Mouse (Mus musculus) ES-E14 (cell line): ENCODE measurements around the gene Fbxo39. TPM values are rescaled to one million over a fixed set of nuclear protein-coding genes. Genes with fewer than 3 reads are reported as not detected.
A peak's percentile ranks its signal among the peaks of the same experiment; 100 is the strongest.

Experiments
- DNase-seq: peaks from one replicate; pipeline ENCODE4 v3.0.0-alpha.2; 2013; ENCODE audit warnings: low read depth, low spot score
- H3K27ac ChIP-seq: 2 replicates; pipeline ENCODE4 v1.5.1; 2012; ENCODE audit warnings: low read depth, mild to moderate bottlenecking, low read length, moderate library complexity, mixed read lengths; ENCODE audit not compliant: poor library complexity, insufficient read depth, severe bottlenecking
- H3K36me3 ChIP-seq: 2 replicates; pipeline ENCODE4 v1.6.1; 2012; ENCODE audit warnings: mild to moderate bottlenecking, low read length, moderate library complexity, mixed read lengths; ENCODE audit not compliant: control insufficient read depth, poor library complexity, insufficient read depth, severe bottlenecking
- H3K4me1 ChIP-seq, 2 experiments: fragments of 150-350 bp in 1 of 2; sonication (generic) in 1 of 2; 2 replicates each; pipeline ENCODE4 v1.6.1; 2012; ENCODE audit warnings: low read length in 2 of 2, mild to moderate bottlenecking in 1 of 2, mixed read lengths in 1 of 2; ENCODE audit not compliant: control insufficient read depth in 2 of 2, insufficient read depth in 2 of 2, poor library complexity in 1 of 2
- H3K4me3 ChIP-seq, 2 experiments: fragments of 150-350 bp in 1 of 2; sonication (generic) in 1 of 2; 2 replicates each; pipeline ENCODE4 v1.5.1; 2012; ENCODE audit warnings: low read length in 2 of 2, low read depth in 1 of 2, mild to moderate bottlenecking in 1 of 2, mixed read lengths in 1 of 2; ENCODE audit not compliant: insufficient read depth in 1 of 2, poor library complexity in 1 of 2, severe bottlenecking in 1 of 2
- H3K9ac ChIP-seq: 2 replicates; pipeline ENCODE4 v1.6.1; 2012; ENCODE audit warnings: low read depth, mild to moderate bottlenecking, low read length, mixed read lengths; ENCODE audit not compliant: poor library complexity, insufficient read depth, severe bottlenecking
- H3K9me3 ChIP-seq: fragments of 150-350 bp; sonication (generic); 2 replicates; pipeline ENCODE4 v1.6.1; 2012; ENCODE audit warnings: low read depth, mild to moderate bottlenecking, low read length; ENCODE audit not compliant: control insufficient read depth, insufficient read depth
- CHD2 ChIP-seq: IDR thresholded peaks from 2 replicates; pipeline ENCODE4 v1.6.1; 2014; ENCODE audit warnings: mild to moderate bottlenecking, low read depth, low read length, inconsistent platforms
- HCFC1 ChIP-seq: IDR thresholded peaks from 2 replicates; pipeline ENCODE4 v1.6.1; 2012; ENCODE audit warnings: low read length, inconsistent platforms, borderline replicate concordance; ENCODE audit not compliant: insufficient read depth
- MAFK ChIP-seq: IDR thresholded peaks from 2 replicates; pipeline ENCODE4 v1.6.1; 2014; ENCODE audit warnings: mild to moderate bottlenecking, low read depth, low read length, inconsistent platforms; ENCODE audit not compliant: insufficient read depth
- ZC3H11A ChIP-seq: IDR thresholded peaks from 2 replicates; pipeline ENCODE4 v1.6.1; 2012; ENCODE audit warnings: low read depth, mild to moderate bottlenecking, inconsistent platforms, low read length, borderline replicate concordance
- ZNF384 ChIP-seq: IDR thresholded peaks from 2 replicates; pipeline ENCODE4 v1.6.1; 2012; ENCODE audit warnings: low read depth, low read length, inconsistent platforms
- in situ Hi-C, 2 experiments: fragments of 600-800 bp; cut with MboI; formaldehyde crosslinking; loops; one replicate each; pipeline ENCODE4 v1.15.1; 2025; ENCODE audit warnings: low sequenced_read_pairs in 2 of 2, inconsistent platforms in 1 of 2; ENCODE audit not compliant: unreplicated experiment in 2 of 2
- total RNA-seq: library from RNA; depleted of rRNA; stranded (reverse); fragments of 300-350 nt; gene quantifications from 2 replicates; pipeline ENCODE4 v1.2.3, GENCODE M21; 2012

Fbxo39 gene
- total RNA-seq, 1 experiment, result 0.13 TPM

DNA sequence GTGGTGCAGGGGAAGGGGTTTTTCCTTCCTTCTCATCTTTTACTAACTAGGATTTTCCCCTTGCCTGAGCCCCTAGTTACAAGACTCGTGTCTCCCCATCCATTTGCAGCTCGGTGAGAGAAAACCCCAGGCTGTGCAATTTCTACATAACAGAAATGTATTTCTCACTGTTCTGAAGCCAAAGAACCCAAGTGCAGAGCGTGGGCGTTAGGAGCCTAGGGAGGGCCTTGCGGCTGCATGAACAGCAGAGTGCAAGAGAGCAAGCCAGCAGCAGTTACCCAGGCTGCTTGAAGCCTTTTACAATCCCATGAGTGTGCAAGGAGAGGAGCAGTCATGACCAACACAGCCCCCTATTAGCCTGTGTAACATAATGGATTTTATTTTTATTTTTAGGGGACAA is 6.8 kb upstream of the Fbxo39 start:
- H3K9ac ChIP-seq, result no peak overlapping the region
- in situ Hi-C loops, result no loop called here
- no peaks in the 10 kb centered on the region for H3K9me3 ChIP-seq
- H3K4me3 ChIP-seq, result no peak overlapping the region
- no peaks in the 10 kb centered on the region; a peak in 1 of 4 replicates for H3K4me1 ChIP-seq
- no peak for DNase-seq
- no peaks in the 10 kb centered on the region for H3K36me3 ChIP-seq
- TF ChIP-seq MAFK (no peak), ZNF384 (no peak), ZC3H11A (no peak), HCFC1 (no peak), CHD2 (no peak)
- no peak overlapping the region for H3K27ac ChIP-seq

DNA sequence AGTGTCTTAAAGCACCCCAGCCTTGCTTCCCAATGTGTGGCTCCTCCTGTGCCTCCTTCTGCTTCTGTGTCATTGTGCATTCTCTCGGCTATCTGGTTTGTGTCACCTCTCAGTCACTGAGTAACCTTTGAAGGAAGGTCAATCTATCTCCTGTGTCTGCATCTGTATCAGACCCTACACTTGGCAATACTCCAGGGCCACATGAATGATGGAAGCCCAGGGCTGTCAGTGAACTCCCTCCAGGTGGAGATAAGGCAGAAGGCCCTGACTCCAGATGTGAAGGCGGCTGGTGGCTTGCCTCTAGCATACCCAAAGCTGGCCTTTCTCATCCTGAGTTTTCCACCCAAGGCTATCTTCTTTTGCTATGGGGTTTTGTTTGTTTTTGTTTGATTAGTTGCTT is 5.3 kb upstream of the Fbxo39 start:
- Histone ChIP-seq H3K36me3 (no peaks in the 10 kb centered on the region), H3K9ac (no peak overlapping the region), H3K27ac (no peak overlapping the region), H3K9me3 (no peaks in the 10 kb centered on the region), H3K4me3 (no peak overlapping the region), H3K4me1 (no peaks in the 10 kb centered on the region)
- TF ChIP-seq ZC3H11A (no peak), HCFC1 (no peak), ZNF384 (no peak), MAFK (no peak), CHD2 (no peak)
- no peak for DNase-seq
- in situ Hi-C loops, result no loop called here

DNA sequence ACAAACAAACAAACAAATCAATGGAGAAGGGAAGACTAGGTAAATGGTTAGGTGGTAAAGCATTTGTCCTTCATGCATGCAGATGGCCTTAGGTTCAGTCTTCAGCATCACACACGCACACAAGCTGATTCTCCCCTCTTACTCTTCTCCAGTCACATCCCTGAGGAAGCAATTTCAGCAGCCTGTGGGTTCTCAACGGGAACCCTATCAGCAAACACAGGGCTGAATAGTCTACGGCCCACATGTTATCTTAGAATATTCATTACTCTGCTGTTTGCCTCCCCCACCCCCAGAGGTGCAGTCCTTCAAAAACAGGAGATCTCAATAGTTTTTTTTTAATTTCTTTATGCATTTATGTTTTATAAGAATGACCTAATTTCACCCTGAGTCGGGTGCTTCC is 3.8 kb upstream of the Fbxo39 start:
- DNase-seq, result no peak
- H3K36me3 ChIP-seq, result no peaks in the 10 kb centered on the region
- no peaks in the 10 kb centered on the region for H3K9me3 ChIP-seq
- H3K4me3 ChIP-seq, result no peak overlapping the region
- no peak overlapping the region for H3K9ac ChIP-seq
- no peak overlapping the region for H3K27ac ChIP-seq
- in situ Hi-C loops, result no loop called here
- TF ChIP-seq MAFK (no peak), ZC3H11A (no peak), HCFC1 (no peak), CHD2 (no peak), ZNF384 (no peak)
- peaks cover 0 to 3% of the 10 kb centered on the region in 2 experiments; a peak in 1 of 4 replicates for H3K4me1 ChIP-seq

DNA sequence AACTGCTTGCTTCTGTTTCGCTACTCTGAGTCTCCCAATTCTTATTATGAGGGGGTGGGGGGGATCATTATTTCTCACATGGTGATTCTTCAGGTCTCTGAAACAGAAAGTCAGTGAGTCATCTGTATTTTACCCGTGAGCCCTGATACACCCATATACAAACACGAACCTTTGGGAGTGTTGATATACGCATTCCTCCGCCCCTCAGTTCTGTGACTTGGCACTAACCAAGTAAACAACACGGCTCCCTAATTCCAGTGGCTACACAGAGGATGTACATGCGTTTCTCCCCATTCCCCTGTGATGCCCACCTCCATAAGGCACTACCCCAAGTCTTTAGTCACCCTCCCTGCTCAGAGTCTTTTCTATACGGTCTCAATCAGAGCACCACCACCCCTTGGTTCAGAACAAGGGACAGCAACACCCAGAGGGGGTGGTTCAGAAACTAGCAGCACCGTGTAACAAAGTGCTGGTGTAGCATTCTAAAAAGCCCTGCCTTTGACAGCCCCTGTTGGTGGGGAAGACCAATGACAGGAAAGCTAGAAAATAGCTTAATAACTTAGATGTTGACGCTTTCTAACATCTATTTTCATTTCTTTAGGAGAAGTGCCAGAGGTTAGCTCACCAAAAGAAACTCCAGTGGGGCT is 2.8 kb upstream of the Fbxo39 start:
- no peaks in the 10 kb centered on the region for H3K9me3 ChIP-seq
- no peak overlapping the region for H3K4me3 ChIP-seq
- TF ChIP-seq MAFK (peak; percentile 82), ZC3H11A (no peak)
- DNase-seq, result no peak
- peaks cover 0 to 3% of the 10 kb centered on the region in 2 experiments; a peak in 1 of 4 replicates for H3K4me1 ChIP-seq
- no peak overlapping the region for H3K9ac ChIP-seq
- H3K27ac ChIP-seq, result no peak overlapping the region
- H3K36me3 ChIP-seq, result no peaks in the 10 kb centered on the region
- in situ Hi-C loops, result no loop called here

DNA sequence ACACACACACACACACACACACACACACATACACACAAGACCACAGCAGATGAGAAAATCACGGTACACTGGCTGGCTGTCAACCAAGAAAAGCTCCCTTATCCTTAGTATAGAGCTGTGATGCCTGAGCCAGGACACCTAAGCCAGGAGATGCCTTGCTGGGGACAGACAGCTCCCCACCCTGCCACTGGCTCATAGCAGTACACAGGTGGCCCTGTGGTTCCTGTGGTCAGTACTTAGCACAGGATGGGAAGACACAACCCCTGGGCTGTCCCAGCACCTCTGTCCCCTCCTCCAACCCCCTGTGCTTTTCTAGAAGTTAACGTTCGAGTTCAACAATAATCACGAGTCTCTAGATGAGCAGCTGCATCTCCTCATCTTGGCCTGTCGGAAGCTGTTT is 3.8 kb downstream of the Fbxo39 start:
- no peak overlapping the region for H3K9ac ChIP-seq
- no peaks in the 10 kb centered on the region for H3K36me3 ChIP-seq
- no peaks in the 10 kb centered on the region for H3K9me3 ChIP-seq
- no peak overlapping the region for H3K4me3 ChIP-seq
- in situ Hi-C loops, result no loop called here
- TF ChIP-seq MAFK (no peak), ZC3H11A (no peak), ZNF384 (no peak), CHD2 (no peak), HCFC1 (no peak)
- no peak for DNase-seq
- H3K4me1 ChIP-seq, result peaks cover 0 to 3% of the 10 kb centered on the region in 2 experiments; a peak in 1 of 4 replicates
- H3K27ac ChIP-seq, result no peak overlapping the region
